Mouse (Mus musculus): Measurements from ENCODE around the gene Dagla. TPM values are rescaled to one million over a fixed set of nuclear protein-coding genes. Genes with fewer than 3 reads are reported as not detected.

Dagla gene
- total RNA-seq, 2 experiments from 2014 or later, result 7.2 to 8.6 TPM

DNA sequence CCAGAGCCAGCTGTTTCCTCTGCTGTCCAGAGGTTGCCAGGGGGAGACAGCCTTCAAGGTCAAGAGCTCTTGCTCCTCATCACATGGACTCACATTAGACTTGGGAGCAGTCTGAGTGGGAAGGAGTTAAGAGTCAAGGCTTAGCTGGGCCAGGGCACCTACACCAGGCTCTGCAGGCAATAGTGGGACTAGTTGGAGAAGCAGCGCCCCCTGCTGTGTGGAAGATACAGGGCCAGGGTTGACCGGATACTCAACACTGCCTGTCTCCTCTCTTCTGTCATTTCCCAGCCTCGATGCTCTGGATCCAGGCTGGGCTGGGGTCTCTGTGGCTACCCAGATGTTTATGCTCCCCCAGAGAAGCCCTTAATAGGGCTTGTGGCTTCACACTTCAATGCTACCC, 60.5 kb downstream of the Dagla start:
- intact Hi-C loops (cut with DNase I), result no loop called here
- peak; percentile 52 for DNase-seq
- no peak overlapping the region for H3K27ac ChIP-seq
- no peak overlapping the region for H3K4me3 ChIP-seq
- peak; percentile 58 for TF ChIP-seq CTCF (IDR thresholded peaks at IDR 0.05)

DNA sequence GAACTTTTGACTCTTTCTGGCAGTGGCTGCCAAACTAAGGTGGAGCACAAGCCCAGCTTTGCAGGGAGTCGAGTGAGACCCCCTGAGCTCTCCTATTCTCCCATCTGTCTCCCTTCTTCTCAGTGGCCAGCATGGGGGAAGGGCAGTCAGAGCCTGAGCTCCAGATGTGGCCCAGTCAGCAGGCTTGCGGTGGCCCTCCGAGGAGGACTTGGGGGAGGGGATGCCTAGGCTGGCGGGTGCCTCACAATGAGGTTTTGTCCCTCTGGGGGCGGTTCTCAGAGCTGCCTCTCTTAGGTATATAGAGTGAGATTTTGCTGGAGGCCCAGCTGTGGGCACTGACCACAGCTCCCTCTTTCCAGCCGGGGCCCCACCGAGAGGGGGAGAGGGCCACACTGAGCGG, 61.8 kb downstream of the Dagla start:
- H3K4me3 ChIP-seq, result no peak overlapping the region
- no peak for DNase-seq
- H3K27ac ChIP-seq, result no peak overlapping the region
- intact Hi-C loops (cut with DNase I), result no loop called here
- TF ChIP-seq CTCF (IDR thresholded peaks at IDR 0.05), result no peak

DNA sequence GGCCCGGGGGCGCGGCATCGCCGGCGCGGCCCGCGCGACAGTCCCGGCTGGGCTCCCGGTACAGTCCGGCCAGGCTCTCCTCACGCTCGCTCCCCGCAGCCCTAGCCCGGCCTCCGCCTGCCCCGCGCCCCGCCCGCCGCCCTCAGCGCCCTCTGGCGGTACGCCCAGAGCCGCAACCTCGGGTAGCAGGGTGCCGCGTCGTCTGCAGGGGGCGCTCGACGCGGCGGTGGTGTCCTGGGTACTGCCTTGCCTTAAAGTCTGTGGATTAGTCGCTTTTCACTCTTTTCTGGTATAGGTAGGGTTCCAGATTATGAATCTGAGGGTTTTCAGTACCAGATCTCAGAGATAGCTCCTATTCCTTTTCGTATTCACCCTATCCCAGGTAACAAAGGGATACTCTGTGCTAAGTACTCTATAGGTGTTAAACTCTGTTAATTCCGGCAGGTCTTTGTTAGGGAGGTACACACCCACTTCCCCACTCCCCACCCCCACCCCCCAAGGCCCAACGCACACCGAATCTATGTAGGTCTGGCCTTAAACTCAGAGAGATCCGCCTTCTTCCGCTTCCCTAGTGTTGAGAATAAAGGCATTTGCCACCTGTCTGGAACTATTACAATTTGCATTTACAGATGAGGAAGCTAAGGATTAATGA, 63.9 kb downstream of the Dagla start, which contains the start of gene Myrf:
Gene Myrf (minus strand): TSS at position 95 of the 652 bp plus-strand sequence.
- intact Hi-C loops (cut with DNase I), result no loop called here
- TF ChIP-seq CTCF (IDR thresholded peaks at IDR 0.05), result peak; percentile 97
- Histone ChIP-seq H3K27ac (no peak within 1 kb of the TSS), H3K4me3 (peak within 1 kb of the TSS; percentile 67)
- peak; percentile 88 for DNase-seq

DNA sequence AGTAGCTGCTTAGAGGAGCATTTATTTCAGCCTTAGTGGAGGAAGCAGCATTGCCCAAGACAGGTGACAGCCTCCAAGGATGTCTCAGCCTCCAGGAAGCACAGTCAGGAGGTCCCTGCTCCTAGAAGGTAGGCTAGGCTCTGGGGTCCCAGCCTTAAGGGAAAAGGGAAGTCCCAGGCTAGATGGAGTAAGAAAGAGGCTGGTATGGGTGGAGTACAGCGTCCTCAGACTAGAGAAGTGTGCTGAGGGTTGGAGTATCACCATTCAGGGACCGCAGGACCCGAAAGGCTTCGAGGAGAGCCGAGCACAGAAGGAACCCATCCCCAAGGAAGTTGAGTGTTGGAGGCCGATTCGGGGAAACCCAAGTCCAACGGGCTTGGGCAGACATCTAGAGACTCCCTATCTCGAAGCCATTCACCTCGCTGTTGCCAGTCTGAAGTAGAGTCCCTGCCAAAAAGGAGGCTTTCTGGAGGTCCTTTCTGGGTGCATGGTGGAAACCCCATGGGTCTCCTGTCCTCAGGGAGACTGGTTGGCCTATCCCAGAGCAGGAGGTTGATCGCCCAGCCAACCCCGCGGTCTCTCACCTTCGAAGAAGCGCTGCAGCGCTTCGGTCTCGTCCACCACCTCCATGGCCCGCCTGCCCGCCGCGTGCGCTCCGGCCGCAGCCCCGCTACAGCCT, 64.6 kb downstream of the Dagla start:
- DNase-seq, result no peak
- Histone ChIP-seq H3K27ac (no peak overlapping the region), H3K4me3 (peak overlapping the region; percentile 67)
- intact Hi-C loops (cut with DNase I), result no loop called here
- TF ChIP-seq CTCF (IDR thresholded peaks at IDR 0.05), result no peak

DNA sequence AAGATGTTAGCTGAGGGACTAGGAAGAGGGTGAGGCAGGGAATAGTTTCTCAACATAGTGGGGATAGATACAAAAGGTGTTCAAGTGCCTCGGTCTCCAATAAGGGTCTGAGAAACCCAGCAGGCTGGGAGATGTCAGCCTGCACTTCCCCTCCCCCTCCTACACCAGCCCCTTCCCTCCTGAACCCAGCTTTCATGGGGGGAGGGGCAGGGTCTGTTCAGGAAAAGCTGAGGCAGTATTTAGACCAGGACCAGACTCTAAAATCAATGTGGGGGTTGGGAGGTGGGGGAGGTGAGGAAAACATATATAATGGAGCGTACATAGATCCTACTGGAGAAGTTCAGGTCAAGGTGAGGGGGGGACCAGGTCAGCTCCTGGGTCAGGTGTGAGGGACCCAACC, 65.3 kb downstream of the Dagla start:
- Histone ChIP-seq H3K27ac (no peak overlapping the region), H3K4me3 (no peak overlapping the region)
- TF ChIP-seq CTCF (IDR thresholded peaks at IDR 0.05), result no peak
- intact Hi-C loops (cut with DNase I), result no loop called here
- DNase-seq, result no peak

DNA sequence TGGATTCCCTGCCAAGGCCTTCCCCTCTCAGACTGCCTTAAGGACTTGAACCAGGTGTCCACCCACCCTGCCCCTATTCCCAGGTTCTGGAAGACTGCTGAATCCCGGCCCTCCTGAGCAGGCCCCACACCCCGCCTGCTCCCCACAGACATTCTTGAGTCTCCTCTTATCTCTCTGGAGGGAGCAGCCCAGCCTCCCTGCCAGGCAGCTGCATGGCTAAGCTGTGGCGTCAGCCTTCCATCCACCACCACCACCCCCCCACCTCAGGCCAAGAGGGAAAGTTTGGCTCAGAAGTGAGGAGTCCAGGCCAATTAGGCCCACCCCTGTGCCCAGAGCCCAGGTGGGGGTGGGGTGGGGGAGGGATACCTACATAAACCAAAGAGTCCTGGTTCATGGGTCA, 66.2 kb downstream of the Dagla start:
- Histone ChIP-seq H3K27ac (no peak overlapping the region), H3K4me3 (no peak overlapping the region)
- no peak for DNase-seq
- intact Hi-C loops (cut with DNase I), result no loop called here
- no peak for TF ChIP-seq CTCF (IDR thresholded peaks at IDR 0.05)

DNA sequence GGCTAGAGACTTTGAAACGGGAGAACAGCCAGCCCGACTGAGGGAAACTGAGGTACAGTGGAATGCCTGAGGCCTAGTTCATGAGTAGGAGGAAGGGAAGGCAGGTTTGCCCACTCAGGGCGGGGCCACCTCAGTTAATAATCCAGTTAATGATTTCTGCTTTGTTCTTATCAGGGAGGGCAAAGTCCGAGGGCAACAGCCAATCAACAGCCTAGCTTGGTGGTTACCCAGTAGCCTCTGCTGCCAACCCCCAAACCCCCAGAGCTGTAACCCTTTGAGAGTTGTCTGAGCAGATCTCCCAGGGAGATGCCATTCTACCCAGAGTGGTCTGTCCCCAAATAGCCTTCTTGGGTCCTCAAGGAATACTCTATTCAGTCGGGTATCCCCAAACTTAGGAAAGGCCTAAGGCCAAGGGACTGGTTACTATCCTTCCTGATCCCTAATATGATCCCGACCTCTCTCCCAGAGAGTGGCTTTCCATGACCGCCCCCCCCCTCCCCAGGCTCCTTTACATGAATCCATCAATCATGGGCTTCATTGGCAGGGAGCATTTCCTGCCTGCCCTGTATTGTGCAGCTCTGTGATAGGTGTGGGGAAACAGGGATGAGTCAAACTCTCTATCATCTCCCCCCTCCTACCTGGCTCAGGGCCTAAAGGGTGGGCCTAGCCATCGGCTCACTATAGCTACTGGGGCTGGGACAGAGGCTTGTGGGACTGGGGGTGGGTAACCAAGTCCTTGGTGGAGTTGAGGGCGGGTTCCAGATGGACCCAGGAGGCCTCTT, 68.7 kb downstream of the Dagla start:
- H3K27ac ChIP-seq, result no peak overlapping the region
- DNase-seq, result no peak
- TF ChIP-seq CTCF (IDR thresholded peaks at IDR 0.05), result no peak
- H3K4me3 ChIP-seq, result no peak overlapping the region
- intact Hi-C loops (cut with DNase I), result no loop called here

DNA sequence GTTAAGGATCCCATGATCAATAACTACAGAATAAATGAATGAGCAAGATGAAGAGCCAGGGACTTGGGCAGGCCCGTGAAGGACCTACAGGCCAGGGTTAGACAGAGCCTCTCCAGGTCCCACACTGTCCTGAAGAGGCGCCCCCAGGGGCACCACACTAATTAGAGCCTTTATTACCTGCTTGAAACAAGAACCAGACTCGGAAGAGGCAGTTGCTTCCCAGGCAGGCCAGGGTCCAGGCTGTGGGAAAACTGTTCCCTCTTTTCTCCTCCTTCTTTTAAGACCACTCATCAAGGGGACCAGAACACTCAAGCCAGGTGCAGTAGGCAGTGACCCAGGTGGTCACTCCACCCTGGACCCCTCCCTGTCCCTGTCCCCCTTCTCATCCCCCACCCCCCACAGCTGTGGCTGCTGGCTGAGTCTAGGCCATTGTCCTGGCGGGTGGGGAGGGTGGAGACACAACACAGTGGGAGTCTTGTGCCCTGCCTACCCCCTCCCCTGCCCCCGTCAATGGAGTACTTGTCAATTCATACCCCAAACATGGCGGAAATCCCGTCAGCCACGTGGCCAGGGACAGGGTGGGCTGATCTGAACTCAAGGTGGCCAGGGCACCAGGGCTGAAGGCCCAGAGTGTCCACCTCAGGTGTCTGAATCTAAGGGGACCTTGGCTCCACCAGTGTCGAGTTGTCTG, 72.2 kb downstream of the Dagla start:
- intact Hi-C loops (cut with DNase I), result no loop called here
- DNase-seq, result no peak
- Histone ChIP-seq H3K4me3 (no peak overlapping the region), H3K27ac (no peak overlapping the region)
- no peak for TF ChIP-seq CTCF (IDR thresholded peaks at IDR 0.05)

DNA sequence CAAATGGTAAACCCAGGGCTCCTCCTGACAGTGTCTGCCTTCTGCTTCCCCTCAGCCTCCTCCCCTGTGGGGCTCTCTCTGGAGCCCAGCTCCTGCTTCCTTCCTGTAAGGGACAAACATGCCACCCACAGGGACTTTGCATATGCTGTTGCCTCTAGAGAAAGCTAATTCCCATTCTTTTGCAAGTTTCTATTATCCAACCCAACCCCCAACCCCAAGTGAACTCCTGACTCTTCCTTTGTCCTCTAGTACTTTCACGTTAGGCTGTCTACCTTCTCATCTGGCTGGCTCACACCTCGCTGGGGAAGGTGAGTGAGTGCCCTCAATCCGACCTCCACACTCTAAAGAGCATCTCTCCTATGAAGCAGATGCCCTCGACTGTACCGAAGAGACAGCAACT, 72.8 kb downstream of the Dagla start:
- no peak for TF ChIP-seq CTCF (IDR thresholded peaks at IDR 0.05)
- Histone ChIP-seq H3K27ac (no peak overlapping the region), H3K4me3 (no peak overlapping the region)
- intact Hi-C loops (cut with DNase I), result no loop called here
- no peak for DNase-seq

DNA sequence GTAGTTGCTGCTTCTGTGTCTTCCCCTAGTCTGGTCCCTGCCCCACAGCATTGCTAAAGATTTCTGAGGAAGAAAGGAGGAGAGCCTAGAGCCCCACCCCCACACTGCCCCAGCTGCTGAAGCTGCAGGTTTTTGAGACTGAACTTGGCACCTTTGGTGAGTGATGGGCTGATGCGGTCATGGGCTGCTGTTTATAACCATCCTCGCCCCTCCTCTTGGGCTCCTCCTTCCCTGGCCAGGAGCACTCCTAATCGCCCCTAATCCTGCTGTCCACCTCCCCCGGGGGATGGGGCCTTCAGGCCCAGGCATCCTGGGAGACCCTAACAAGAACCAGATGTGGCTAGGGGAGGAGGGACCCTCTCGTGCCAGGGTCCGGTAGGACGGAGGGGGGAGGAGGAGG, 73.7 kb downstream of the Dagla start:
- TF ChIP-seq CTCF (IDR thresholded peaks at IDR 0.05), result no peak
- DNase-seq, result no peak
- no peak overlapping the region for H3K4me3 ChIP-seq
- intact Hi-C loops (cut with DNase I), result no loop called here
- no peak overlapping the region for H3K27ac ChIP-seq

DNA sequence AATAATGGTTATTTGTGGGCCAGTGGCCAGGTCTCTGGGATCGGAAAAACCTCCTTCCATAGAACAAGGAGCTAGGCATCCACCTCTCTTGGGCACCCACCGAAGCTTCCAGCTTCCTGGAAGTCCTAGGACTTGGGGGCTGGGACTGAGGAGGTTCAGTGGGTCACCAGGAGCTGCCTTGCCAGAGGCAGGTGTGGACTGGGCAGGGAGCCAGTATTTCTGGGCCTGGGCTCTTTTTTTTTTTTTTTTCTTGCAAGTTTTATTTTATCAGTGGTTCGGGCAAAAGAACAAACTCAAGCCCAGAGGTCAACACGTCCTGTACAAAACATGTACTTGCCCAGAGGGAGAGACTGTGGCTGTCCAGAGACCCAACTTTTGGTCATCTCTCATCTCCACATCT, 78.9 kb downstream of the Dagla start:
- Histone ChIP-seq H3K4me3 (no peak overlapping the region), H3K27ac (no peak overlapping the region)
- intact Hi-C loops (cut with DNase I), result no loop called here
- no peak for DNase-seq
- no peak for TF ChIP-seq CTCF (IDR thresholded peaks at IDR 0.05)

DNA sequence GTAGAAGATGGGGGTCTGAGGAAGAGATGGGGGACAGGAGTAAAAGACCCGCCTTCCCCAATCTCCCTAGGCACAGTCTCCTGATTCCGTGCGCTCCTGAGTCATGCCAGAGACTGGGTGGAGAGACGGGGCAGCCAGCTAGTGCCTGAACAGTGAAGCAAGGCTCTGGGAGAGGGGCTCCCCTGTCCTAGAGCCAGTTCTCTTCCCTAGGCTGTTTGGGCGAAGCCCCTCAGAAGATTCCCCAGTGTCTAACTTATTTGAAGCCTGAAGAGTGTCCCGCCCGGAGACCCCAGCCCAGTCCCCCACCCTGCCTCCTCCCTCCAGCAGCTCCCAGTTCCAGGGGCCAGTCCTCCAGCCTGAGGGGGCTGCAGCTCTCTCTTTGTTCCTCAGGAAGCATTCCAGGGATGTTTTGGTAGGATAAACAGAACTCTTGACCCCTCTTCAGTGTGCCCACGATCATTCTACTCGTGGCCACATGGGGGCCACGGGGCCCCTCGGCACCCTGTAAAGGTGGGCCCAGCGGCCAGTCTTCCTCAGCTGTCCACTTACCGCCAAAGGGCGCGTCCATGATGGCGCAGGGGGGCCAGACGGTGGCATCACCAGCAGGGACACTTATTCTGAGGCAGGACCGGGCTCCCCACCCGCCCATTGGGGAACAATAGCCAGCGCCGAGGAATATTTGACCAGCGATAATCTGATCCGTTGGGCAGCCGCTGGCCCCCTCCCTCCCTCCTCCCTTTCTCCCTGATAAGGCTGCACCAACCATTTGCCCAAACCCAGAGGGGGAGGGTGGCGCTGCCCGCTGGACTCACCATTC, 79.8 kb downstream of the Dagla start:
- intact Hi-C loops (cut with DNase I), result no loop called here
- no peak overlapping the region for H3K27ac ChIP-seq
- no peak overlapping the region for H3K4me3 ChIP-seq

More for the DNA sequence above, 79.8 kb downstream of the Dagla start:
- no peak for TF ChIP-seq CTCF (IDR thresholded peaks at IDR 0.05)
- DNase-seq, result no peak

Data from gastrocnemius, adult 2 months (tissue).